Mouse (Mus musculus): ENCODE measurements around the gene Nos1ap. TPM values are rescaled to one million over a fixed set of nuclear protein-coding genes. Genes with fewer than 3 reads are reported as not detected.

Gene Nos1ap
- polyA plus RNA-seq, 1 experiment from 2014 or later: 6.5 TPM

DNA sequence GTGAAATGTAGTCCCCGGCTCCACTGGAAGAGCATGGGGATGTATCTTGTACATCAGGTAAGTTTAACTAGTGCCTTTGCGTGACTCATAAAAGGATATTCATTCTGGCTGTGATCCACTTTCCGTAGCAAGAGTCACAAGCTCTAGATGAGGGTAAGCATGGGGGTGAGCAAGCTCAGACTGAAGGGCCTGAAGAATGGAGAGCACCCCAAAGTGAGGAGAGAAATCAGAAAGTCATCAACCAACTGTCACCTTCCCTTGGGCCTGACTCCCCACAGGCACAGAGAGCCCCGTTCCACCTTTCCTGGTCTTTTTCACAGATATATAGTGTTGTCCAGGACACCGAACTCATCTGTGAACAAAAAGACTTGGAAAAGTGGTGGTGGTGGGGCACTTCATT is 213.9 kb downstream of the Nos1ap start:
- no peaks in the 10 kb centered on the region for H3K36me3 ChIP-seq (replicated peaks)
- no peaks in the 10 kb centered on the region for H3K27me3 ChIP-seq (replicated peaks; ENCODE audit: low read depth, poor library complexity, severe bottlenecking)
- WGBS: 90% methylated on average over 5 of the region's 5 CpGs
- no peaks in the 10 kb centered on the region for H3K9me3 ChIP-seq
- no peak for DNase-seq (ENCODE audit: low spot score)
- H3K4me3 ChIP-seq: no peak overlapping the region
- peaks cover 13% of the 10 kb centered on the region for H3K4me1 ChIP-seq
- H3K27ac ChIP-seq (replicated peaks): no peak overlapping the region

GRCm38 (mm10) chr1:170373750-170374149 is 215.9 kb downstream of the Nos1ap start:
- H3K9me3 ChIP-seq: no peaks in the 10 kb centered on the region
- no peak overlapping the region for H3K27ac ChIP-seq (replicated peaks)
- DNase-seq (ENCODE audit: low spot score): no peak
- WGBS: 89% methylated on average over 2 of the region's 2 CpGs
- H3K4me3 ChIP-seq: no peak overlapping the region
- H3K27me3 ChIP-seq (replicated peaks; ENCODE audit: low read depth, poor library complexity, severe bottlenecking): no peaks in the 10 kb centered on the region
- H3K36me3 ChIP-seq (replicated peaks): no peaks in the 10 kb centered on the region
- no peaks in the 10 kb centered on the region for H3K4me1 ChIP-seq

DNA sequence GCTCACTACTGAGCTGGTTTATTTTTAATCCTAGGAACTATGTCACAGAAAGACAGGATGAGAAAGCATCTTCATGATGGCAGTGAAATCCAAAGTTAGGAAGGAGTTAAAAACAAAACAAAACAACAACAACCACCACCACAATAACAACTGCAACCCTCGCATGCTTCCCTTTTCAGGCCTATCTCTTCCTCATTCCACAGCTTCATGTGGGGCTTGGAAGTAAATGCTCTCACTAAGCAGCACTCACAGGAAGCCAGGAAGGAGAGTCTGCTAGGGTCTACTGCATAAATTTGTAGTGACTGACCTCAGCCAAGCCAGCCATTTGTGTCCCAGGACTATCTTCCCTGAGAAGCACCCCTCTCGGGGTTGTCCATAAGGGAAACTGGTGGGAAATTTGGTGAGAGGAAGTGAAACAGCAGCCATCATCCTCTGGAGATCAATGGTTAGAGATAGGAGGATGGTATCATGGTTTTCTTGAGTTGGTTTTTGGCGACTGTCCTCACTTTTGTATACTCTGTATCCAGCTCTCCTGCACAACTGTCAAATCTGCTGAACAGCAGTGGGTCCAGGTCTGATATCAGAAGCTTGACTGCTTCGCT is 218.4 kb downstream of the Nos1ap start:
- H3K9me3 ChIP-seq: no peaks in the 10 kb centered on the region
- no peak overlapping the region for H3K27ac ChIP-seq (replicated peaks)
- no peaks in the 10 kb centered on the region for H3K27me3 ChIP-seq (replicated peaks; ENCODE audit: low read depth, poor library complexity, severe bottlenecking)
- WGBS: 81% methylated on average over 4 of the region's 4 CpGs
- no peaks in the 10 kb centered on the region for H3K4me1 ChIP-seq
- DNase-seq (ENCODE audit: low spot score): no peak
- H3K36me3 ChIP-seq (replicated peaks): no peaks in the 10 kb centered on the region
- H3K4me3 ChIP-seq: no peak overlapping the region

- WGBS: 89% methylated on average over 7 of the region's 7 CpGs
- Histone ChIP-seq H3K36me3 (replicated peaks) (no peaks in the 10 kb centered on the region), H3K27ac (replicated peaks) (no peak overlapping the region), H3K9me3 (no peaks in the 10 kb centered on the region), H3K4me1 (no peaks in the 10 kb centered on the region), H3K27me3 (replicated peaks; ENCODE audit: low read depth, poor library complexity, severe bottlenecking) (no peaks in the 10 kb centered on the region), H3K4me3 (no peak overlapping the region)
- DNase-seq (ENCODE audit: low spot score): no peak
Observed at GRCm38 (mm10) chr1:170368864-170369263, 220.8 kb downstream of the Nos1ap start.

GRCm38 (mm10) chr1:170366981-170367700 is 222.5 kb downstream of the Nos1ap start:
- H3K27ac ChIP-seq (replicated peaks): no peak overlapping the region
- no peak for DNase-seq (ENCODE audit: low spot score)
- no peaks in the 10 kb centered on the region for H3K27me3 ChIP-seq (replicated peaks; ENCODE audit: low read depth, poor library complexity, severe bottlenecking)

GRCm38 (mm10) chr1:170363746-170364145 is 225.9 kb downstream of the Nos1ap start:
- Histone ChIP-seq H3K4me1 (peaks cover 11% of the 10 kb centered on the region), H3K9me3 (no peaks in the 10 kb centered on the region), H3K4me3 (no peak overlapping the region), H3K27me3 (replicated peaks; ENCODE audit: low read depth, poor library complexity, severe bottlenecking) (no peaks in the 10 kb centered on the region), H3K36me3 (replicated peaks) (no peaks in the 10 kb centered on the region), H3K27ac (replicated peaks) (no peak overlapping the region)
- WGBS: 76% methylated on average over 3 of the region's 3 CpGs
- DNase-seq (ENCODE audit: low spot score): no peak

More at GRCm38 (mm10) chr1:170366981-170367700, 222.5 kb downstream of the Nos1ap start:
- Histone ChIP-seq H3K36me3 (replicated peaks) (no peaks in the 10 kb centered on the region), H3K4me1 (no peaks in the 10 kb centered on the region), H3K9me3 (no peaks in the 10 kb centered on the region), H3K4me3 (no peak overlapping the region)
- 69% methylated on average over 7 of the region's 7 CpGs for WGBS

DNA sequence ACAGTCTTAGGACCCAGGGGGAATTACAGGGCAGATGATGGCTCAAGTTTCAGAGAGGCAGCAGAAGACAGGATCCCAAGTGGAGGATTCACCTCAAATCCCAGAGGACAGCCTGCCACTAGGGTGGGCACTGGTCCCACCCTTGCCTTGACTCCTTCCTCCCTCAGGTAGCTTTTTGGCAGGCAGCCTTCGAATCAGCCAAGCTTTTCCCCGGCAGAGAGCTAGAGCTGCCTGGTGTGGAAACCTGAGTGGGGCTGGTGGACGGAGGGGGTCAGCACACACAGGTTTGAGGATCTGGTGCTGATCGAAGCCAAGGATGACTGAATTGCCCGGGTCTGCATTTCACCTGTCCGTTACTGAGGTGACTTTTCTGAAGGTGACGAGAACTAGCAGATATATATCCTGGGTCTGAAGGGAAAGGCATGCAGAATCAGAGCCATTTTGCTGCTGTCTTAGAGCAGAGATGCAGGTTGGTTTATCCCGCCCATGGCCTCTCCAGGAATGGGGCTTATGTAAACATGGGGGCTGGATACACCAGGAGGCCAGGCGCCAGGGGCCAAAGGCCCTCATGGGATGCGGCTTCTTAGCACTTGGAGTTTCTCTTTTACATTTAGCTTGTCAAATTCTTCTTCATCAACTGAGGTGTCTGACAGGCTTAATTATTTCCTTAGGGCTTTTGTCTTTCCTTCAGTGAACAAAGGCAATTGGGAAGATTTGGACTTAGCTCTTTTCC is 229.3 kb downstream of the Nos1ap start:
- peaks cover 11% of the 10 kb centered on the region for H3K4me1 ChIP-seq
- no peak overlapping the region for H3K27ac ChIP-seq (replicated peaks)
- no peak for DNase-seq (ENCODE audit: low spot score)
- H3K36me3 ChIP-seq (replicated peaks): no peaks in the 10 kb centered on the region
- no peaks in the 10 kb centered on the region for H3K27me3 ChIP-seq (replicated peaks; ENCODE audit: low read depth, poor library complexity, severe bottlenecking)
- WGBS: 61% methylated on average over 10 of the region's 10 CpGs
- H3K9me3 ChIP-seq: no peaks in the 10 kb centered on the region
- H3K4me3 ChIP-seq: no peak overlapping the region

DNA sequence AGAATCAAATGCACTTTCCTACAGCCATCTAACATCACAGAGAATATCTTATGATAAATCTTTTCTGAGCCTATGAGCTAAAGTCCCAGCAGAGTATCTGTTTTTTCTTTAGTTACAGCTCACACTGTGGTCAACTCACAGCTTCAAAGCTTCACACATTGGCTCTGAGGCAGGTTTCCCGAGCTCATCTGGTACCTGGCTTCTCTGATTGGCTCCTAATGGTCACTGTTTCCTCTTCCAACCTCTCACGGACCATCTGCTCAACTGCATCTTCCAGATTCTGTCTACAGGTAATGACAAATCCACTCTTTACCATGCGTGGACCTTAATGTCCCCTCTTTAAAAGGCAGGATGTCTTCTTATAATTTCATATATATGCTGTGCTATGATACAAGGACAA is 236.3 kb downstream of the Nos1ap start:
- Histone ChIP-seq H3K27me3 (replicated peaks; ENCODE audit: low read depth, poor library complexity, severe bottlenecking) (no peaks in the 10 kb centered on the region), H3K4me3 (no peak overlapping the region), H3K27ac (replicated peaks) (no peak overlapping the region), H3K9me3 (no peaks in the 10 kb centered on the region), H3K4me1 (no peaks in the 10 kb centered on the region), H3K36me3 (replicated peaks) (no peaks in the 10 kb centered on the region)
- WGBS: 77% methylated on average over 3 of the region's 3 CpGs
- DNase-seq (ENCODE audit: low spot score): no peak

DNA sequence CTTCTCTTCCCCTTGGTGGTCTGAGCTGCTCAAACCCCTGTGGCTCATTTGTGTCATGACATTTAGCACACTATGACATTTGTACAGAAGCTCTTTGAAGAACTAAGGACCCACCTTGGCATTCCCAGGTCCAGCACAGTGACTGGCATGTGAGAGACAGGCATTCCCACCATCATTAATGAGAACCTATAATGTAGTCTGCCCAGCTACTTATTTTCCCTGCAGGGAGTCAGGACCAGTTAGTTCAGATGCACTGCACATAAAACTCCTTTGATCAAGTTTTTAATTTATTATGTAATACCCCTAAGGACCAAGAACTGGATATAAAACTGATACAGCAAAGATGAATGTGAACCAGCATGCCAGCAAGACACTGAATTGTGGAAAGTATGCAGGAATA is 238.6 kb downstream of the Nos1ap start:
- Histone ChIP-seq H3K27me3 (replicated peaks; ENCODE audit: low read depth, poor library complexity, severe bottlenecking) (no peaks in the 10 kb centered on the region), H3K27ac (replicated peaks) (no peak overlapping the region), H3K4me3 (no peak overlapping the region), H3K36me3 (replicated peaks) (no peaks in the 10 kb centered on the region), H3K9me3 (no peaks in the 10 kb centered on the region), H3K4me1 (no peaks in the 10 kb centered on the region)
- no peak for DNase-seq (ENCODE audit: low spot score)

GRCm38 (mm10) chr1:170346266-170346665 is 243.4 kb downstream of the Nos1ap start:
- WGBS: 82% methylated on average over 3 of the region's 3 CpGs
- Histone ChIP-seq H3K4me1 (no peaks in the 10 kb centered on the region), H3K4me3 (no peak overlapping the region), H3K36me3 (replicated peaks) (no peaks in the 10 kb centered on the region), H3K27me3 (replicated peaks; ENCODE audit: low read depth, poor library complexity, severe bottlenecking) (no peaks in the 10 kb centered on the region), H3K27ac (replicated peaks) (no peak overlapping the region), H3K9me3 (no peaks in the 10 kb centered on the region)
- DNase-seq (ENCODE audit: low spot score): no peak

DNA sequence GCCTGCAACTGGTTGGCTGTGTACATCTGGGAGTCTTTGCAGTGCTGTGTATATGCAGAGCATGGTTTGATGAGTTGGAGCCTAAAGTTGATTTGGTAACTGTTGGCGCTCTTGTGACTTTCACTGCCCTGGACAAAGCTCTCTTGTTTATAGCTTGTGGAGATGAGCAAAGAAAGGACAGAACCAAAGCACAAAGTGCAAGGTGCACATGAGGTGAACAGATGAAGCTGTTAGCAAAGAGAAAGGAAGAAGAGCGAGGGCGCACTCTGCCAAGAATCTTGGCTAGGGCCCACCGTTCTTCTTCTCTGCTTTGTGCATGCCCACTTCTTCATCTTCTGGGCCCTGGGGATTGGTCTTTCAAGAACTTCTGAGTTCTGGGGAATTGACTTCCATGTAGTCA is 245.8 kb downstream of the Nos1ap start:
- DNase-seq (ENCODE audit: low spot score): no peak
- WGBS: 98% methylated on average over 4 of the region's 4 CpGs

GRCm38 (mm10) chr1:170343081-170343480 is 246.6 kb downstream of the Nos1ap start:
- Histone ChIP-seq H3K9me3 (no peaks in the 10 kb centered on the region), H3K27me3 (replicated peaks; ENCODE audit: low read depth, poor library complexity, severe bottlenecking) (no peaks in the 10 kb centered on the region), H3K4me3 (no peak overlapping the region), H3K27ac (replicated peaks) (no peak overlapping the region), H3K36me3 (replicated peaks) (no peaks in the 10 kb centered on the region), H3K4me1 (no peaks in the 10 kb centered on the region)
- no peak for DNase-seq (ENCODE audit: low spot score)
- WGBS: 68% methylated on average over 8 of the region's 8 CpGs

More for the DNA sequence above, 245.8 kb downstream of the Nos1ap start:
- Histone ChIP-seq H3K27ac (replicated peaks) (no peak overlapping the region), H3K9me3 (no peaks in the 10 kb centered on the region), H3K27me3 (replicated peaks; ENCODE audit: low read depth, poor library complexity, severe bottlenecking) (no peaks in the 10 kb centered on the region), H3K4me3 (no peak overlapping the region), H3K36me3 (replicated peaks) (no peaks in the 10 kb centered on the region), H3K4me1 (no peaks in the 10 kb centered on the region)

DNA sequence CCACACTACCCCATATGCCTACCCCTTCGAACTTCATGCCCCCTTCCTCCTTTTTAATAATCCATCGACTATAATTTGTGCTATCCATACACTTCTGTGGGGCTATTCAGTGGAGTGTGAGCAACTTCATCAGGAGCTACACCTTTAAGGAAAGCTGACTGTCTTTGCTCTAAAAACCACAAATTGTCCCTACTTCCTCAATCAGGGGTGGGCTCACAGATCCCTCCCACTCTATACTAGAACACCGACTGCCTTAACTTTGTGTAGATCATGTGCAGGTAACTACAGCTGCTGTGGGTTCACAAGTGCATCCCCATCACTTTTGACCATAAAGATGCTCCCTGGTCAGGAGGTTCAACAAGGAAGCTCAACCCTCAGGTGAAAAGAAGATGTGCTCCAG is 249.7 kb downstream of the Nos1ap start:
- Histone ChIP-seq H3K36me3 (replicated peaks) (no peaks in the 10 kb centered on the region), H3K27me3 (replicated peaks; ENCODE audit: low read depth, poor library complexity, severe bottlenecking) (no peaks in the 10 kb centered on the region), H3K4me1 (no peaks in the 10 kb centered on the region), H3K9me3 (no peaks in the 10 kb centered on the region), H3K4me3 (no peak overlapping the region), H3K27ac (replicated peaks) (no peak overlapping the region)
- DNase-seq (ENCODE audit: low spot score): no peak
- 90% methylated on average over 3 of the region's 3 CpGs for WGBS

Data from embryonic facial prominence, embryonic 10.5 days (tissue).